Mouse (Mus musculus): ENCODE data around the gene Pde6g. TPM values are rescaled to one million over a fixed set of nuclear protein-coding genes. Genes with fewer than 3 reads are reported as not detected.
"Not testable (repeated sequence)": the region's sequence is repeated elsewhere in the genome, so short reads cannot be mapped to it uniquely, and the experiment has no call there.

Gene Pde6g
- total RNA-seq, 2 experiments from 2014 or later = 0.56 to 0.59 TPM

- DNase-seq (ENCODE audit: extremely low spot score in 1 of 2, low spot score in 1 of 2) = no peak
These were observed 26.6 kb downstream of the Pde6g start for GRCm38 (mm10) chr11:120426727-120427126.

- peak; percentile 53 to 75 for DNase-seq (ENCODE audit: extremely low spot score in 1 of 2, low spot score in 1 of 2)
These were observed 29.6 kb downstream of the Pde6g start for GRCm38 (mm10) chr11:120423569-120424295.

- no peak for DNase-seq (ENCODE audit: extremely low spot score in 1 of 2, low spot score in 1 of 2)
These were observed 30.4 kb downstream of the Pde6g start for GRCm38 (mm10) chr11:120422651-120423568.

GRCm38 (mm10) chr11:120418592-120418991, 34.7 kb downstream of the Pde6g start:
- DNase-seq (ENCODE audit: extremely low spot score in 1 of 2, low spot score in 1 of 2) = no peak

GRCm38 (mm10) chr11:120417852-120418251, 35.4 kb downstream of the Pde6g start:
- no peak for DNase-seq (ENCODE audit: extremely low spot score in 1 of 2, low spot score in 1 of 2)

GRCm38 (mm10) chr11:120413621-120414020, 39.7 kb downstream of the Pde6g start:
- DNase-seq (ENCODE audit: extremely low spot score in 1 of 2, low spot score in 1 of 2) = not testable (repeated sequence)

- no peak for DNase-seq (ENCODE audit: extremely low spot score in 1 of 2, low spot score in 1 of 2)
These were observed 46.9 kb downstream of the Pde6g start for GRCm38 (mm10) chr11:120406445-120406844.

GRCm38 (mm10) chr11:120405867-120406266, 47.4 kb downstream of the Pde6g start:
- no peak for DNase-seq (ENCODE audit: extremely low spot score in 1 of 2, low spot score in 1 of 2)

- no peak for DNase-seq (ENCODE audit: extremely low spot score in 1 of 2, low spot score in 1 of 2)
These were observed 48.5 kb downstream of the Pde6g start for GRCm38 (mm10) chr11:120404814-120405213.

GRCm38 (mm10) chr11:120399319-120399718, 54.0 kb downstream of the Pde6g start:
- DNase-seq (ENCODE audit: extremely low spot score in 1 of 2, low spot score in 1 of 2) = no peak

Other genes starting within 250 kb of the Pde6g start
- 10 to 100 TPM; 17.7 to 22.6 TPM for gene Bahcc1, start 220.6 kb downstream of the Pde6g start, total RNA-seq (2021)
- gene Actg1, start 105.0 kb downstream of the Pde6g start, total RNA-seq (2021) = 1,000 to 10,000 TPM; 1,451 to 1,562 TPM
- under 1 TPM in 1 of 2 experiments, not detected in 1; 0.89 TPM for gene Fscn2, start 92.0 kb downstream of the Pde6g start, total RNA-seq (2021)
- 10 to 100 TPM; 16.2 to 17.1 TPM for gene Faap100, start 74.7 kb downstream of the Pde6g start, total RNA-seq (2021)
- gene Nploc4, start 15.8 kb downstream of the Pde6g start, total RNA-seq (2021) = 10 to 100 TPM; 62.4 to 63.0 TPM
- gene Tspan10, start 10.9 kb downstream of the Pde6g start, total RNA-seq (2021) = 1 to 10 TPM in 1 of 2 experiments, under 1 TPM in 1; 0.32 to 6.8 TPM
- gene Oxld1, start 4.6 kb upstream of the Pde6g start, total RNA-seq (2021) = 10 to 100 TPM; 15.5 to 16.2 TPM
- gene Ccdc137, start 4.6 kb upstream of the Pde6g start, total RNA-seq (2021) = 10 to 100 TPM; 23.6 to 26.8 TPM
- gene Arl16, start 14.1 kb upstream of the Pde6g start, total RNA-seq (2021) = 10 to 100 TPM; 50.8 to 53.8 TPM
- gene Mrpl12, start 31.1 kb upstream of the Pde6g start, total RNA-seq (2021) = 10 to 100 TPM; 60.9 to 72.0 TPM
- 10 to 100 TPM; 18.1 to 22.4 TPM for gene Slc25a10, start 38.3 kb upstream of the Pde6g start, total RNA-seq (2021)
- gene Gcgr, start 77.2 kb upstream of the Pde6g start, total RNA-seq (2021) = under 1 TPM; 0.15 to 0.19 TPM
- gene Mcrip1, start 96.2 kb upstream of the Pde6g start, total RNA-seq (2021) = 10 to 100 TPM; 86.1 to 86.5 TPM
- gene Ppp1r27, start 97.6 kb upstream of the Pde6g start, total RNA-seq (2021) = not detected
- 100 to 1,000 TPM; 127 to 136 TPM for gene P4hb, start 119.8 kb upstream of the Pde6g start, total RNA-seq (2021)
- 100 to 1,000 TPM; 306 to 324 TPM for gene Arhgdia, start 128.1 kb upstream of the Pde6g start, total RNA-seq (2021)
- gene Alyref, start 144.9 kb upstream of the Pde6g start, total RNA-seq (2021) = 10 to 100 TPM; 61.7 to 67.4 TPM
- gene Anapc11, start 144.9 kb upstream of the Pde6g start, total RNA-seq (2021) = 100 to 1,000 TPM in 1 of 2 experiments, 10 to 100 TPM in 1; 87.2 to 109 TPM
- gene Npb, start 155.0 kb upstream of the Pde6g start, total RNA-seq (2021) = 1 to 10 TPM; 2.1 to 2.9 TPM
- gene Pcyt2, start 164.4 kb upstream of the Pde6g start, total RNA-seq (2021) = 100 to 1,000 TPM; 133 to 162 TPM
- gene Sirt7, start 171.7 kb upstream of the Pde6g start, total RNA-seq (2021) = 10 to 100 TPM; 36.1 to 42.4 TPM
- 10 to 100 TPM; 68.9 to 83.2 TPM for gene Mafg, start 180.1 kb upstream of the Pde6g start, total RNA-seq (2021)
- 1 to 10 TPM; 4.3 to 4.9 TPM for gene Pycr1, start 190.3 kb upstream of the Pde6g start, total RNA-seq (2021)
- 1 to 10 TPM; 2.5 to 3.5 TPM for gene Myadml2, start 194.7 kb upstream of the Pde6g start, total RNA-seq (2021)
- gene Notum, start 207.7 kb upstream of the Pde6g start, total RNA-seq (2021) = 1 to 10 TPM; 4.5 to 8.2 TPM
- 10 to 100 TPM; 50.0 to 55.7 TPM for gene Aspscr1, start 219.5 kb upstream of the Pde6g start, total RNA-seq (2021)